Mouse (Mus musculus) forebrain, embryonic 16.5 days (tissue): ENCODE data around the gene Mcpt1. TPM values are rescaled to one million over a fixed set of nuclear protein-coding genes. Genes with fewer than 3 reads are reported as not detected.
"Not testable (repeated sequence)": the region's sequence is repeated elsewhere in the genome, so short reads cannot be mapped to it uniquely, and the experiment has no call there.

Experiments
- ATAC-seq: fragments of 200-750 bp; cut with Nextera tagmentation; 2 replicates; pipeline ENCODE4 v1.8.0; 2017; ENCODE audit warnings: mild to moderate bottlenecking, moderate library complexity
- H3K27ac ChIP-seq: fragments of 300-500 bp; sonication (generic); 2 replicates; pipeline ENCODE4 v1.5.1; 2014; ENCODE audit warnings: low read length, control low read depth
- H3K27me3 ChIP-seq: fragments of 300-500 bp; sonication (generic); replicated peaks from 2 replicates; pipeline ENCODE4 v1.6.1; 2014; ENCODE audit warnings: low read length; ENCODE audit not compliant: control insufficient read depth, insufficient read depth
- H3K36me3 ChIP-seq: fragments of 300-500 bp; sonication (generic); 2 replicates; pipeline ENCODE4 v1.6.1; 2014; ENCODE audit not compliant: control insufficient read depth, insufficient read depth
- H3K4me1 ChIP-seq: fragments of 300-500 bp; sonication (generic); replicated peaks from 2 replicates; pipeline ENCODE4 v1.6.1; 2014; ENCODE audit warnings: low read length; ENCODE audit not compliant: control insufficient read depth, insufficient read depth
- H3K4me2 ChIP-seq: fragments of 300-500 bp; sonication (generic); 2 replicates; pipeline ENCODE4 v1.6.1; 2014; ENCODE audit warnings: mild to moderate bottlenecking, low read length, control low read depth
- H3K4me3 ChIP-seq: fragments of 300-500 bp; sonication (generic); replicated peaks from 2 replicates; pipeline ENCODE4 v1.5.1; 2014; ENCODE audit warnings: mild to moderate bottlenecking, low read length, control low read depth
- H3K9ac ChIP-seq: fragments of 300-500 bp; sonication (generic); replicated peaks from 2 replicates; pipeline ENCODE4 v1.6.1; 2014; ENCODE audit warnings: low read depth, low read length, control low read depth
- H3K9me3 ChIP-seq: fragments of 300-500 bp; sonication (generic); 2 replicates; pipeline ENCODE4 v1.6.1; 2016; ENCODE audit warnings: low read length; ENCODE audit not compliant: control insufficient read depth
- WGBS: fragments of 180-500 bp; shearing (Covaris S2); extraction: QIAGEN DNeasy Blood & Tissue Kit; methylation state at CpG from one replicate; pipeline ENCODE4 v1.1.7; 2014; 5-methylcytosine and 5-hydroxymethylcytosine counted together
- polyA plus RNA-seq: library from polyadenylated mRNA; unstranded; fragments of >200 nt; fragmentation: Nextera tagmentation; extraction: Ambion mirVana; gene quantifications from 2 replicates; pipeline ENCODE4 v1.2.1, GENCODE M21; 2015

Gene Mcpt1
- polyA plus RNA-seq, result not detected in 2 replicates

DNA sequence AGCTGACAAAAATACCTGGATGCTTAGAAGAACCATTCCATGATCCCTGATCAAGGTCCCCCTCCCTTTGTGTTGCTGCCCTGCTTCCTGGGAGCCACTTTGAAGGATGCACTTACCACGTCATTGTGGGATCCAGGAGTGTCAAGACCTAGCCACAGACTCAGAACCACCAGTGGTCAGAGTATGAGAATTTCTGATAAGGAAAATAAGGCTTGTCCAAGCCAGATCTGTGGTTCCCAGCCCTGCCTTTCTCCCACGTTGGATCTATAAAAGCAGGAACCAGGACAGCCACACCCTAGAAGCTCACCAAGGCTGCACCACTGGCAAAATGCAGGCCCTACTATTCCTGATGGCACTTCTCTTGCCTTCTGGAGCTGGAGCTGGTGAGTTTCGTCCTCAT is at the start of gene Mcpt1:
Gene Mcpt1 (plus strand): TSS at position 301 of the 400 bp plus-strand sequence.
- H3K4me3 ChIP-seq, H3K4me2 ChIP-seq, H3K9ac ChIP-seq, H3K27me3 ChIP-seq, H3K27ac ChIP-seq, H3K9me3 ChIP-seq, ATAC-seq, H3K4me1 ChIP-seq, H3K36me3 ChIP-seq: not testable (repeated sequence)
- WGBS, result 83% methylated on average over 3 of the region's 3 CpGs

DNA sequence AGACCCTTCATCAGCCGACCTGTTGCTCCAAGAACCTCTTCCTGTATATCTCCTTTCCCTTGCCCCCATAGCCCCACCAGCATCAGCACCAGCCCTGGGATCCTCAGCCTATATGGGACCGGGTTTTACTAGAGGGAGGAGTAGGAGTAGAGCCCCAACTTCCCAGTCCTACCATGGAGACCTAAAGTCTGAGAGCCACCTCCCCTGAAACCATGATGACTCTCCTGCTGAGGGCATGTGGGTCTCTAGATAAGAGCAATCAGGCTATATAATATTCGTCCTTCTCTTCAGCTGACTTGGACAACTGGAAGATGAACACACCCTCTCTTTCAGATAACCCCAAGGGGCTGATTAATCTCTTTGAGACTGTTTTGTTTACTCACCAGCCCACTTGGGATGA is 30.3 kb upstream of the Mcpt1 start:
- not testable (repeated sequence) for H3K27ac ChIP-seq, H3K4me1 ChIP-seq, H3K9me3 ChIP-seq, ATAC-seq, H3K27me3 ChIP-seq, H3K4me3 ChIP-seq, H3K4me2 ChIP-seq, H3K9ac ChIP-seq, H3K36me3 ChIP-seq
- WGBS, result 94% methylated on average over 1 of the region's 3 CpGs

DNA sequence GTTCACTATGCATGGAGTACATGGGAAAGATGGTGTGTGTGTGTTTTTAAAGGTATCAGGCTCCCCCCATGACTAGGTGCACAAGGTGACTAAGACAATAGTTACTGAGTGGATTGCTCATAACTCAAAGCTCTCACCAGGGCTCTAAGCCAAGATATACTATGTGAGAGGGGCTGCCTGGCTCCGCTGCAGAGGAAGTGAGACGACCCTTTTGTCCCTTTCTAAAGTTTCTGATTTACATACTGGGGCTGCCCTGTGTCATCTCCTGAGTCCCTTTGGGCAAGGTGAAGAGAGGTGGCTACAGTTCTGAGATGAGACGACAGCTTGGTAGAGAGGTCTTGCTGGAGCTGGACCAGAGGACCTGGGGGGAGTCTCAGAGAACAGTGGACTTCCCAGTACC is 4.6 kb upstream of the Mcpt1 start:
- H3K4me3 ChIP-seq, result no peak overlapping the region
- 78% methylated on average over 3 of the region's 3 CpGs for WGBS

DNA sequence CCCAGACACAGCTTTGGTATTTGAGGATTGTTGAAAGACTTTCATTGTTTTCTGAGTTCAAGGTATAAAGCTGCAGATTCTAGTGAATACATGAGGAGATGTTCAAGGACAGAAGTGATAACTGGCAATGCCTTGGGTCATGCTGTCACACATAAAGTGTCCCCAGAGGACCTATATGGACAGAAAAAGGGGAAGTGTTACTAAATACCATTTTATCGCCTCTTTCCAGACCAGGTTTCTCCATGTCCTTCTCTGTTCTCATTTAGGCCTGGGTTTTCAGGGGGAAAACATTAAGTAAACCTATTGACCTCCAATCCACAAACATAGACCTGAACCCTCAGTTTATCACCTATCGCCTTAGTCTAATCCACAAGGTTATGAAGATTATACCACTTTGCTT is 3.8 kb upstream of the Mcpt1 start:
- no peak for ATAC-seq
- no peaks in the 10 kb centered on the region for H3K4me1 ChIP-seq
- 95% methylated on average over 2 of the region's 2 CpGs for WGBS
- no peaks in the 10 kb centered on the region for H3K9me3 ChIP-seq
- H3K9ac ChIP-seq, result no peak overlapping the region
- no peak overlapping the region for H3K4me3 ChIP-seq
- H3K27ac ChIP-seq, result no peak overlapping the region
- H3K27me3 ChIP-seq, result no peaks in the 10 kb centered on the region
- H3K4me2 ChIP-seq, result no peak overlapping the region
- H3K36me3 ChIP-seq, result no peaks in the 10 kb centered on the region

More for the DNA sequence above, 4.6 kb upstream of the Mcpt1 start:
- H3K27ac ChIP-seq, result no peak overlapping the region
- H3K9me3 ChIP-seq, result no peaks in the 10 kb centered on the region
- ATAC-seq, result no peak
- H3K27me3 ChIP-seq, result no peaks in the 10 kb centered on the region
- no peak overlapping the region for H3K4me2 ChIP-seq
- H3K9ac ChIP-seq, result no peak overlapping the region
- H3K36me3 ChIP-seq, result no peaks in the 10 kb centered on the region
- H3K4me1 ChIP-seq, result no peaks in the 10 kb centered on the region

DNA sequence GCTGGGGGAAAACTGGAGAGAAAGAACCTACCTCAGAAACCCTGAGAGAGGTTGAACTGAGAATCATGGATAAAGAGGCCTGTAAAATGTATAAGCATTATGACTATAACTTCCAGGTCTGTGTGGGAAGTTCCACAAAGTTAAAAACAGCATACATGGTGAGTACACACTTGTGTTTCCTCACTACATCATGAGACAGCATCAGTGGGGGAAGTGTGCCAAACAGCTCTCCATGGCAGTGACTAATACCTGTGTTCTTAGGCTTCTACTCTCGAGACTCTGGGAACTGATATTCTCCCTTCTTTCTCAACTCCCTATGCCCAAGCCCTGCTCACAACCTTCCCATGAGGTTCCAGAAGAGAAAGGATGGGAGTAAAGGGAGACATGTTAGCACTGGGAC is 1.7 kb downstream of the Mcpt1 start:
- 81% methylated on average over 1 of the region's 1 CpGs for WGBS
- no peak overlapping the region for H3K9ac ChIP-seq
- no peaks in the 10 kb centered on the region for H3K36me3 ChIP-seq
- ATAC-seq, result no peak
- H3K27ac ChIP-seq, result no peak overlapping the region
- no peak overlapping the region for H3K4me2 ChIP-seq
- no peaks in the 10 kb centered on the region for H3K9me3 ChIP-seq
- H3K4me1 ChIP-seq, result no peaks in the 10 kb centered on the region
- H3K27me3 ChIP-seq, result no peaks in the 10 kb centered on the region
- no peak overlapping the region for H3K4me3 ChIP-seq

DNA sequence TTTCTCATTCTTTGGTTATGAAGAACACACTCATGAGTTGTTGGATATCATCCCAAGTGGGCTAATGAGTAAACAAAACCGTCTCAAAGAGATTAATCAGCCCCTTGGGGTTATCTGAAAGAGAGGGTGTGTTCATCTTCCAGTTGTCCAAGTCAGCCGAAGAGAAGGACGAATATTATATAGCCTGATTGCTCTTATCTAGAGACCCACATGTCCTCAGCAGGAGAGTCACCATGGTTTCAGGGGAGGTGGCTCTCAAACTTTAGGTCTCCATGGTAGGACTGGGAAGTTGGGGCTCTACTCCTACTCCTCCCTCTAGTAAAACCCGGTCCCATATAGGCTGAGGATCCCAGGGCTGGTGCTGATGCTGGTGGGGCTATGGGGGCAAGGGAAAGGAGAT is 3.5 kb downstream of the Mcpt1 start:
- not testable (repeated sequence) for H3K36me3 ChIP-seq, H3K27ac ChIP-seq, H3K9ac ChIP-seq, ATAC-seq, H3K9me3 ChIP-seq, H3K4me1 ChIP-seq, H3K4me2 ChIP-seq, H3K4me3 ChIP-seq, H3K27me3 ChIP-seq
- WGBS, result 84% methylated on average over 3 of the region's 4 CpGs

DNA sequence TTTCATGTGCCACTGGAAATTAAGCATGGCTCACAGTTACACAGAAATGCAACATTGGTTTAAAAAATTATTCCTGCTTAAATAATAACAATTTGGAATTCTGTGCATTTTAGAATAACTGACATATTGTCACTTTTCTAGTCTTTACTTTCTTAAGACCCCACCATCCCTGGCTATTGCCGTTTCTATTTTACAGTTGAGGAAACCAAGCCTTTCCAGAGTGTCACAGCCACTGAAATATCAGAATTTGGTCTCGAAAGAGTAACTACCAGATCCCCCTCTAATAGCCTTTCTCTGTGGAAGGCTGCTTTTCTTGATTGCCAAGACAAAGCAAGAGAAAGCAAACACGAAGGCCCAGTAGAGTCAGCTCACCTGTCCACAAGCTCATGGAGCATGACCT is 12.6 kb downstream of the Mcpt1 start, which contains the start of gene Mcpt9:
Gene Mcpt9 (minus strand): TSS at position 101 of the 400 bp plus-strand sequence.
- not testable (repeated sequence) for H3K9ac ChIP-seq, H3K9me3 ChIP-seq, H3K27me3 ChIP-seq, H3K4me3 ChIP-seq, H3K36me3 ChIP-seq, H3K27ac ChIP-seq, H3K4me1 ChIP-seq, H3K4me2 ChIP-seq, ATAC-seq
- WGBS, result 85% methylated on average over 3 of the region's 3 CpGs

DNA sequence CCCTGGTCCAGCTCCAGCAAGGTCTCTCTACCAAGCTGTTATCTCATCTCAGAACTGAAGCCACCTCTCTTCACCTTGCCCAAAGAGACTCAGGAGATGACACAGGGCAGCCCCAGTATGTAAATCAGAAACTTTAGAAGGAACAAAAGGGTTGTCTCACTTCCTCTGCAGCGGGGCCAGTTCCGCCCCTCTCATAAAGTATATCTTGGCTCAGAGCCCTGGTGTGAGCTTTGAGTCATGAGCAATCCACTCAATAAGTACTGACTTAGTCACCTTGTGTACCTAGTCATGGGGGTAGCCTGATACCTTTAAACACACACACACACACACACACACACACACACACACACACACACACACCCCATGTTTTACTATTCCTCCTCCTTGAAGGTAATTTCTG is 16.7 kb downstream of the Mcpt1 start:
- Histone ChIP-seq H3K9ac (no peak overlapping the region), H3K9me3 (no peaks in the 10 kb centered on the region), H3K27ac (no peak overlapping the region), H3K36me3 (no peaks in the 10 kb centered on the region), H3K4me1 (no peaks in the 10 kb centered on the region), H3K4me2 (no peak overlapping the region), H3K27me3 (no peaks in the 10 kb centered on the region), H3K4me3 (no peak overlapping the region)
- ATAC-seq, result no peak
- WGBS, result 80% methylated on average over 2 of the region's 2 CpGs

DNA sequence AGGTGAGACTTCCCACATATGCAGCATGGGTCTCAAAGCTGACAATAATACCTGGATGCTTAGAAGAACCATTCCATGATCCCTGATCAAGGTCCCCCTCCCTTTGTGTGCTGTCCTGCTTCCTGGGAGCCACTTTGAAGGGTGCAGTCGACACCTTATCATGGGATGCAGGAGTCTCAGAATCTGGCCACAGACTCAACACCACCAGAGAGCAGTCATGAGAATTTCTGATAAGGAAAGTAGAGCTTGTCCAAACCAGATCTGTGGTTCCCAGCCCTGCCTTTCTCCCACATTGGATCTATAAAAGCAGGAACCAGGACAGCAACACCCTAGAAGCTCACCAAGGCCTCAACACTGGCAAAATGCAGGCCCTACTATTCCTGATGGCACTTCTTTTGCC is 24.0 kb downstream of the Mcpt1 start, which contains the start of gene Mcpt2:
Gene Mcpt2 (plus strand): TSS at position 250 of the 400 bp plus-strand sequence.
- not testable (repeated sequence) for H3K27ac ChIP-seq, H3K9me3 ChIP-seq, H3K36me3 ChIP-seq, H3K9ac ChIP-seq, H3K4me1 ChIP-seq, H3K4me3 ChIP-seq, ATAC-seq, H3K4me2 ChIP-seq, H3K27me3 ChIP-seq
- 64% methylated on average over 1 of the region's 1 CpGs for WGBS

DNA sequence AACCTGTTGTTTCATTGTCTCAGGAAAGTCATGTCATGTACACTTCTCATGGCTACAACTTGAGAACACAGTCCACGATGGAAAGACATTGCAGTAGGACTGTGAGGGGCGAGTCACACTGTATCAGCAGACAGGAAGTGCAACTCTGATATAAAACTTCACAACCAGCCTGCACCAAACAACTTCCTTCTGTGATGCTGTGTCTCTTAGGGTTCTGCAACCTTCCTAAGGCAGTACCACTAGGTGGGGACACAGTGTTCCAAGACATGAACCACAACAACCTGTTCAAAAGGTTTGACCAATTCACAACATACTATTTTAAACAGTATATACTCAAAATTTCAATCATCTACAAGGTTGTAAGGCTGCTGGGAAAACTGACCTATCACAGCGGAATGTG is 37.6 kb downstream of the Mcpt1 start:
- Histone ChIP-seq H3K4me3 (no peak overlapping the region), H3K27ac (no peak overlapping the region), H3K4me2 (no peak overlapping the region), H3K9me3 (no peaks in the 10 kb centered on the region), H3K27me3 (no peaks in the 10 kb centered on the region), H3K9ac (no peak overlapping the region), H3K36me3 (no peaks in the 10 kb centered on the region), H3K4me1 (no peaks in the 10 kb centered on the region)
- WGBS, result 88% methylated on average over 3 of the region's 3 CpGs
- ATAC-seq, result no peak
